Mouse (Mus musculus) G1E (cell line): ENCODE results near the gene Atoh8. TPM values are rescaled to one million over a fixed set of nuclear protein-coding genes. Genes with fewer than 3 reads are reported as not detected.

Experiments used
- ATAC-seq: 2 replicates; pipeline ENCODE4 v1.8.0; 2016; ENCODE audit warnings: mild to moderate bottlenecking; ENCODE audit not compliant: insufficient number of reproducible peaks, poor library complexity, low FRiP score, severe bottlenecking; ENCODE audit errors: extremely low read depth
- DNase-seq: peaks from one replicate; pipeline ENCODE4 v3.0.0; 2012; ENCODE audit warnings: low spot score
- H3K27me3 ChIP-seq: 2 replicates; pipeline ENCODE4 v1.6.1; 2012; ENCODE audit warnings: mild to moderate bottlenecking, low read length, inconsistent platforms; ENCODE audit not compliant: insufficient read depth
- H3K36me3 ChIP-seq: replicated peaks from 2 replicates; pipeline ENCODE3; 2012; ENCODE audit warnings: mild to moderate bottlenecking, inconsistent platforms
- H3K4me1 ChIP-seq: 2 replicates; pipeline ENCODE4 v1.6.1; 2012; ENCODE audit warnings: low read depth, low read length, inconsistent platforms, mixed read lengths; ENCODE audit not compliant: insufficient read depth
- H3K4me3 ChIP-seq: 2 replicates; pipeline ENCODE4 v1.5.1; 2012; ENCODE audit warnings: low read depth, mild to moderate bottlenecking, inconsistent platforms, low read length, moderate library complexity, mixed read lengths
- H3K9me3 ChIP-seq: replicated peaks from 2 replicates; pipeline ENCODE4 v1.6.1; 2012; ENCODE audit warnings: inconsistent platforms
- CTCF ChIP-seq: IDR thresholded peaks from 2 replicates; pipeline ENCODE4 v1.5.1; 2012; ENCODE audit warnings: low read depth, low read length, inconsistent platforms, mixed read lengths
- GATA1 ChIP-seq: IDR thresholded peaks from 2 replicates; pipeline ENCODE4 v1.6.1; 2012; ENCODE audit warnings: borderline replicate concordance, low read length, inconsistent platforms, mixed read lengths
- GATA2 ChIP-seq: IDR thresholded peaks from 2 replicates; pipeline ENCODE4 v1.6.1; 2012; ENCODE audit warnings: low read depth, low read length, inconsistent platforms, borderline replicate concordance
- POLR2AphosphoS5 ChIP-seq: IDR thresholded peaks from 2 replicates; pipeline ENCODE4 v1.6.1; 2012; ENCODE audit warnings: low read depth, low read length, inconsistent platforms; ENCODE audit not compliant: insufficient replicate concordance
- TAL1 ChIP-seq: conservative IDR thresholded peaks from 2 replicates; pipeline ENCODE4 v1.6.1; 2012; ENCODE audit warnings: low read depth, low read length, inconsistent platforms, mixed read lengths
- polyA plus RNA-seq: library from polyadenylated mRNA; stranded (reverse); fragments of >175 nt; gene quantifications from 2 replicates; pipeline ENCODE4 v1.2.3, GENCODE M21; 2012
- total RNA-seq, 2 experiments: library from RNA; stranded (forward) in 1 of 2; stranded (reverse) in 1 of 2; fragments of 200-1000 nt in 1 of 2; fragments of >200 nt in 1 of 2; fragmentation: Nextera tagmentation in 1 of 2; gene quantifications; 2 replicates each; pipeline ENCODE4 v1.2.3; 2014 to 2017

Gene Atoh8
- not detected in 2 replicates for total RNA-seq (2014; fragmentation: Nextera tagmentation)
- total RNA-seq (2017), result not detected in 2 replicates
- polyA plus RNA-seq, result 0.03 TPM in 1 of 2 replicates, not detected in the other

DNA sequence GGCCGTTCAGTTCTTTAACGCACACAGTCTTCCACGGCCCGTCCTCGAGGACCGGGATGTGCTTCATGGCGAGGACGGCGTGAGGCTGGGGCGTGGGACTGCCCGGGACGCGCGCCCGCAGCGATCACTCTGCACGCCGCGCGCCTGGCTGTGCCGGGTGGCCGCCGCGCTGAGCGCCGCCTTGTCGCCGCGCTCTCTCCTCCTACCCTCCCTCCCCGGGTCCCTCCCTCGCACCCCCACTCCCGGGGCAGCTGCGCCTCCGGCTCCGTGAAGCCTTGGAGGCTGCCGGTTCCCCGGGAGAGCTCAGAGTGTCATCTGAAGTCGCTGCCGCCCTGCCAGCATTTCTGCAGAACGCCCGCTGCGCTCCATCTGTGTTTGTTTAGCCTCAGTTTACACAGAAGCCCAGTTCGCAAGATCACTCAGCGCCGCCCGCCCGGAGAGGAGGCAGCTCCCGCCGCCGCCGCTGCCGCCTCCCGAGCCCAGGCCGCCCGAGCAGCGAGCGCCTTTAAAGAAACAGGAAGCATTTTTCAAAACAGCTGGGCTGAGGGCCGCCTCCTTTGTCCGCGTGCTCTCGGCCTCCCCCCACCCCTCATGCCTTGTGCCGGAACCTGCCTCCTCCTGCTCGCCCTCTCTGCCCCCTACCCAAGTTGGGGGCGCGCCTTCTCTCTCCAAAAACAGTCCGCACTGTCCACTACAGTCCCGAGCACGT, at the start of gene Atoh8:
Atoh8 (minus strand) TSS at position 480 of the 709 bp plus-strand sequence.
- peaks cover 9% of the 10 kb centered on the region for H3K9me3 ChIP-seq
- TF ChIP-seq POLR2AphosphoS5, result no peak
- TF ChIP-seq CTCF, result no peak
- no peak for TF ChIP-seq GATA1
- TF ChIP-seq GATA2, result no peak
- no peak for TF ChIP-seq TAL1
- DNase-seq (no peak), ATAC-seq (no peak)
- no peaks in the 10 kb centered on the region; the same call in 1 of the 2 replicates for H3K4me1 ChIP-seq
- H3K36me3 ChIP-seq, result no peaks in the 10 kb centered on the region
- no peak within 1 kb of the TSS; the same call in 1 of the 2 replicates for H3K4me3 ChIP-seq
- peaks cover 85% of the 10 kb centered on the region for H3K27me3 ChIP-seq

DNA sequence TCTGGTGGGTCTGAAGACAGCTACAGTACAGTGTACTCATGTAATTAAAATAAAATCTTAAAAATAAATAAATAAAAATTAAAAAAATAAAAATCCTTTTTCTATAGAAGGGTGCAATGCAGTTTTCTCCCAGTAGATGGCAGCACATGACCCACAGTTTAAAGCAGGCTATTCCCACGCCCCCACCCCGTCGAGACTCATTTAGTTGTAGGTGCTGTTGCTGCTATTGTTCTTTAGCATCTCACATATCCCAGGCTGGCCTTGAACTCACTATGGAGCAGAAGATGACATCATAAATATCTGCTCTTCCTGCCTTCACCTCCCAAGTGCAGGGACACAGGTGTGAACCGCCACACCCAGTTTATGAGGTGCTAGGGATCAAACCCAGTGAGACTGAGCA, 48.5 kb upstream of the Atoh8 start:
- no peak for DNase-seq
- no peak for ATAC-seq

DNA sequence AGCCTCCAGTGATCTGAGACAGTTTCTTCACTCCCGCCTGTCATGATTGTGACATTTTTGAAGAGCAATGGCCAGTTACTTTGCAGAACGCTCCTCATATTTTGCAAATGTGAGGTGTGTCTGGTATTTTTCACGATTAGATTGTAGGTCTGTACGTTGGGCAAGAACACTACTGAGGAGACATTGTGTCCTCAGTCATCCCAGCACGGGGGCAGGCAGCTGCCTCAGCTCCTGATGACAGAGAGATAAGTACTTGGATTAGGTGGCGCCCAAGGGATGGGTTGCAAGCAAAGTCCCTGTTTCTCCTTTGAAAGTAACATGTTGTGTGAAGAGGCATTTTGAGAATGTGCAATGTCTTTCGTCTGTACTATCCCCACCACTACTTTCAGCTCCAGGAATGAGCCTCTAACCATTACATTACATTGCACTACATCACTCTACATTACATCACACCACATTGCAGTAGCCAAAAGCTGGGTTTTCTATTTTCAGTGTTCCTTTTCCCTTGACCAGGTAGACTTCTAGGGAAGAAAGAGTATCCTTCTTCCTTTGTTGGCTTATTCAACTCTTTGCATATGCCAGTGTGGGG, 45.1 kb upstream of the Atoh8 start:
- no peak for TF ChIP-seq TAL1
- TF ChIP-seq GATA2, result no peak
- no peak for TF ChIP-seq CTCF
- peaks cover 6% of the 10 kb centered on the region for H3K9me3 ChIP-seq
- 0 out of 2 replicates have a peak overlapping the region, but pooled peaks have one; percentile 5 for H3K4me3 ChIP-seq
- no peaks in the 10 kb centered on the region for H3K36me3 ChIP-seq
- ATAC-seq (no peak), DNase-seq (no peak)
- H3K27me3 ChIP-seq, result peaks cover 35% of the 10 kb centered on the region
- peaks cover 43% of the 10 kb centered on the region for H3K4me1 ChIP-seq

More for the DNA sequence above, 48.5 kb upstream of the Atoh8 start:
- Histone ChIP-seq H3K36me3 (no peaks in the 10 kb centered on the region), H3K4me1 (peaks cover 29% of the 10 kb centered on the region), H3K4me3 (no peak overlapping the region), H3K9me3 (no peaks in the 10 kb centered on the region), H3K27me3 (peaks cover 39% of the 10 kb centered on the region)
- TF ChIP-seq CTCF (peak; percentile 51), GATA1 (no peak), GATA2 (no peak), POLR2AphosphoS5 (no peak), TAL1 (no peak)

DNA sequence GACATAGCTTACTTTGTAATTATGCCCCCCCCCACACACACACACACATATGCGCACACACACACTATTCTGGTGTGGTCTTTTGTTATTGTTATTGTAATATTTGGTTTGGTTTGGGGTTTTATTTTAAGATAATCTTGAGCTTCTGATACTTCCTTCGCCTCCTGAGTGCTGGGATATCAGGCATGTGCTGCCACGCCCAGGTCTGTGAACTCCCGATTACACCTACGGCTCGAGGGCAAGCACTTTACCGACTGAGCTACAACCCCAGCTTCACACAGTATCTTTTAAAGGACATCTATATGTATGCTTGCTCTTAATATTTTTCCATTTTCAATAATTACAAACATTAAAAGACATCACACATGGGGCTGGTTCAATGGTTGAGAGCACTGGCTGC, 44.1 kb upstream of the Atoh8 start:
- Histone ChIP-seq H3K4me3 (no peak overlapping the region; the same call in 1 of the 2 replicates), H3K27me3 (peaks cover 34% of the 10 kb centered on the region), H3K4me1 (peaks cover 38% of the 10 kb centered on the region), H3K36me3 (no peaks in the 10 kb centered on the region), H3K9me3 (peaks cover 6% of the 10 kb centered on the region)
- peak; percentile 15 for DNase-seq
- peak; percentile 49 for ATAC-seq
- no peak for TF ChIP-seq GATA2
- TF ChIP-seq TAL1, result peak; percentile 54

DNA sequence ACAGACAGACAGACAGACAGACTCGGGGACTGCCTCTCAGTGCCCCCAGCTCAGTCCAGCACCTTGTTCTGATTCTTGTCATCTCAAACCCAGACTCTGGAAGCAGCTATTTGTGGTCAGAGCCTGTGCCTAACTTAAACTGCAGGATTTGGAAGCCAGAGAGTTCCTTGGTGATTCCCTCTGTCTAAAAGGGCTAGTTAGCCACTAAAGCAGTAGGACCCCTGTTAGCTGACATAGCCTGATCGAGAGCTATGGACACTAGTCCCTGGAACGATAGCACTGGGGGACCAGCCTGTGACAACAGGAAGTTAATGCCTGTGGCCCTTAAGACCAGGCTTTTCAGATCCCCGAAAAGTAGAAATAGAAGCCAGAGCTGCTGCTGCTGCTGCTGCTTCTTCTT, 43.5 kb upstream of the Atoh8 start:
- Histone ChIP-seq H3K9me3 (peaks cover 6% of the 10 kb centered on the region), H3K27me3 (peaks cover 35% of the 10 kb centered on the region), H3K36me3 (no peaks in the 10 kb centered on the region), H3K4me1 (peaks cover 33% of the 10 kb centered on the region), H3K4me3 (no peak overlapping the region)
- DNase-seq, result no peak
- ATAC-seq, result no peak
- TF ChIP-seq CTCF (no peak), POLR2AphosphoS5 (no peak)

DNA sequence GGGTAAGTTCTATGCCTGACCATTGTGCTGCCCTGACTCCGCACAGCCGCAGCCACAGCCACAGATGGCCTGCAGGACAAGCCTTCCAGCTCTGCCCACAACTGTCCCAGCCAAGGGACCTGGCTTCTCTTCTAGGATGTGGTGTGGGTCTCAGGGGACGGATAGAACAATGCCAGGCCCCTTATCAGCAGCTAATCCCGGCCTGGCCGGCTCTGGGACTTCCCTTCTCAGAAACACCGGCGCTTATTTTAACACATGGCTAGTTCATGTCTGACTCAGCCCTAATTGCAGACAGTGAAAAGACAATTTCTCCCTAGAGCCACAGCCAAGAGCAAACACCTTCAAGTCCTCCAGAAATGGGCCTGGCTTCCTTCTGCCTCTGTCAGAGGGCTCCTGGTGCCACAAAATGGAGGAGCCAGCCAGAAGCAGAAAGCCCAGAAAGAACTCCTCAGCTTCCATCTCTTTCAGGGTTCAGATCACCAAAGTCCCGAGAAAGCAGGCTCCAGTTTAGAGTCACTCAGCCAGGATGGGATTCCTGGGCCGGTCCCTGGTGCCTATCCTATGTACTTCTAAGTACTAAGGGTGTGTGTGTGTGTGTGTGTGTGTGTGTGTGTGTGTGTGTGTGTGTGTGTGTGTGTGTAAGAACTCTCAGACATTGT, 42.3 kb upstream of the Atoh8 start:
- no peak for TF ChIP-seq TAL1
- no peak for TF ChIP-seq GATA1
- TF ChIP-seq POLR2AphosphoS5, result no peak
- TF ChIP-seq GATA2, result no peak
- no peak for TF ChIP-seq CTCF
- H3K36me3 ChIP-seq, result no peaks in the 10 kb centered on the region
- peaks cover 6% of the 10 kb centered on the region for H3K9me3 ChIP-seq
- H3K4me1 ChIP-seq, result peaks cover 42% of the 10 kb centered on the region
- ATAC-seq (no peak), DNase-seq (no peak)
- H3K27me3 ChIP-seq, result peaks cover 42% of the 10 kb centered on the region
- no peak overlapping the region for H3K4me3 ChIP-seq
